Mouse (Mus musculus): ENCODE results near the gene Usp34.

GRCm38 (mm10) chr11:23537446-23537845 is 230.8 kb downstream of the Usp34 start:
- no peak for TF ChIP-seq POLR2A (IDR thresholded peaks at IDR 0.05; ENCODE audit: extremely low read depth, insufficient read depth, low read length)
- TF ChIP-seq CTCF (IDR thresholded peaks at IDR 0.05; ENCODE audit: low read depth, low read length), result no peak
